Comparison of ENCODE assay signal across 11 mouse cellular contexts in genomic region chr10:119114653-119115052, GRCm38 (mm10).
DNase-seq lines count a peak whose midpoint lies in the region; ATAC-seq and TF ChIP-seq lines count a peak whose summit lies in the region.
"Had no signal": no experiment of that assay in that cellular context is flagged by ENCODE, and none has a peak within 500 bp of the region (broad histone marks: within the 10 kb centered on the region; RNA-seq: fewer than 3 reads in every experiment).

No protein-coding gene starts in this region.

- 50% methylated on average over 10 of the region's 10 CpGs for WGBS in hindbrain, postnatal 0 days
- WGBS in hindbrain, embryonic 12.5 days: 47% methylated on average over 10 of the region's 10 CpGs
- WGBS in liver, embryonic 14.5 days (ENCODE audit: insufficient replicate concordance): 4% methylated on average over 10 of the region's 10 CpGs

- DNase-seq in hindbrain, postnatal 0 days (ENCODE audit: low spot score): no peak
- DNase-seq in MEL-GATA-1-ER (ENCODE audit: extremely low read depth, low read depth): peak; percentile 52
- peak; percentile 30 to 32 (median 31) for DNase-seq in liver, embryonic 14.5 days (ENCODE audit: low read depth in 3 of 3, low spot score in 3 of 3)
- DNase-seq in cerebellum, adult 11 months: no peak
- DNase-seq in layer of hippocampus, adult 11-12 months (ENCODE audit: low spot score): no peak
- no peak for DNase-seq in frontal cortex, postnatal 25 days (ENCODE audit: low spot score in 2 of 2)

- peak; percentile 52 for TF ChIP-seq EP300 in liver, embryonic 14.5 days (IDR thresholded peaks at IDR 0.05; ENCODE audit: low read depth)

- H3K4me1 ChIP-seq in hindbrain, postnatal 0 days (ENCODE audit: insufficient read depth, low read length): no peaks in the 10 kb centered on the region
- H3K4me1 ChIP-seq in hindbrain, embryonic 12.5 days: no peaks in the 10 kb centered on the region
- H3K4me1 ChIP-seq in liver, embryonic 14.5 days (replicated peaks; ENCODE audit: control insufficient read depth in 2 of 2, insufficient read depth in 2 of 2, low read length in 1 of 2): peaks cover 11 to 37% of the 10 kb centered on the region in 2 experiments

- TF ChIP-seq CTCF in hindbrain, postnatal 0 days (IDR thresholded peaks at IDR 0.05; ENCODE audit: low read depth): no peak
- no peak for TF ChIP-seq CTCF in liver, embryonic 14.5 days (IDR thresholded peaks at IDR 0.05; ENCODE audit: low read depth)

- ATAC-seq in hindbrain, postnatal 0 days: 0 out of 2 replicates have a peak, but pooled peaks have one; percentile 35
- ATAC-seq in hindbrain, embryonic 12.5 days (ENCODE audit: low FRiP score): no peak
- ATAC-seq in granulocyte monocyte progenitor cell, adult 5-6 weeks (replicated peaks; ENCODE audit: poor library complexity, severe bottlenecking): peak; percentile 25; the same call in 1 of the 2 replicates
- peak; percentile 86 for ATAC-seq in liver, embryonic 14.5 days (ENCODE audit: insufficient read depth)
- ATAC-seq: Patski had no signal

- no peak overlapping the region for H3K27ac ChIP-seq in hindbrain, postnatal 0 days
- H3K27ac ChIP-seq in hindbrain, embryonic 12.5 days: no peak overlapping the region
- no peak overlapping the region for H3K27ac ChIP-seq in liver, embryonic 14.5 days
- H3K27ac ChIP-seq: embryonic facial prominence, embryonic 13.5 days; macrophage had no signal

- no peak overlapping the region for H3K9ac ChIP-seq in hindbrain, postnatal 0 days (replicated peaks; ENCODE audit: low read length)
- no peak overlapping the region for H3K9ac ChIP-seq in hindbrain, embryonic 12.5 days
- H3K9ac ChIP-seq in liver, embryonic 14.5 days (replicated peaks): no peak overlapping the region; the same call in 1 of the 2 replicates
- H3K9ac ChIP-seq: embryonic facial prominence, embryonic 13.5 days had no signal

- no peak overlapping the region for H3K4me3 ChIP-seq in hindbrain, postnatal 0 days (ENCODE audit: low read length)
- H3K4me3 ChIP-seq in hindbrain, embryonic 12.5 days: no peak overlapping the region
- H3K4me3 ChIP-seq in liver, embryonic 14.5 days (ENCODE audit: insufficient read depth in 1 of 2, low read depth in 2 of 2, low read length in 2 of 2): no peak overlapping the region
- H3K4me3 ChIP-seq: embryonic facial prominence, embryonic 13.5 days had no signal

- H3K9me3 ChIP-seq in hindbrain, postnatal 0 days (ENCODE audit: low read length): no peaks in the 10 kb centered on the region
- H3K9me3 ChIP-seq in hindbrain, embryonic 12.5 days (replicated peaks): no peaks in the 10 kb centered on the region
- no peaks in the 10 kb centered on the region for H3K9me3 ChIP-seq in liver, embryonic 14.5 days (ENCODE audit: control insufficient read depth, low read length)
- H3K9me3 ChIP-seq: embryonic facial prominence, embryonic 13.5 days had no signal

- H3K4me2 ChIP-seq in hindbrain, postnatal 0 days (ENCODE audit: low read depth, low read length): no peak overlapping the region
- H3K4me2 ChIP-seq in hindbrain, embryonic 12.5 days (replicated peaks): no peak overlapping the region
- peak overlapping the region; percentile 43 for H3K4me2 ChIP-seq in liver, embryonic 14.5 days (ENCODE audit: low read depth)
- H3K4me2 ChIP-seq: embryonic facial prominence, embryonic 13.5 days had no signal

- H3K36me3 ChIP-seq in hindbrain, postnatal 0 days (ENCODE audit: insufficient read depth, low read length): no peaks in the 10 kb centered on the region
- no peaks in the 10 kb centered on the region for H3K36me3 ChIP-seq in hindbrain, embryonic 12.5 days
- no peaks in the 10 kb centered on the region for H3K36me3 ChIP-seq in liver, embryonic 14.5 days (replicated peaks; ENCODE audit: control insufficient read depth, insufficient read depth, low read depth)
- H3K36me3 ChIP-seq: embryonic facial prominence, embryonic 13.5 days had no signal

- H3K27me3 ChIP-seq in hindbrain, postnatal 0 days (ENCODE audit: insufficient read depth, low read length): no peaks in the 10 kb centered on the region
- no peaks in the 10 kb centered on the region for H3K27me3 ChIP-seq in hindbrain, embryonic 12.5 days
- no peaks in the 10 kb centered on the region for H3K27me3 ChIP-seq in liver, embryonic 14.5 days (ENCODE audit: control insufficient read depth, insufficient read depth, low read length)
- H3K27me3 ChIP-seq: embryonic facial prominence, embryonic 13.5 days; Patski had no signal

Comparison
In these comparisons a context has a peak if more than half of its experiments do, and no peak if none do; other contexts are left out.
1. DNase-seq: peak in MEL-GATA-1-ER (single experiment) and liver, embryonic 14.5 days (3 of 3); none in hindbrain, postnatal 0 days (single experiment), cerebellum, adult 11 months (single experiment), layer of hippocampus, adult 11-12 months (single experiment) and frontal cortex, postnatal 25 days (0 of 2).